Mouse (Mus musculus) embryo, embryonic 11.5 days (tissue): Measurements from ENCODE around the gene F2.
"Not testable (repeated sequence)": the region's sequence is repeated elsewhere in the genome, so short reads cannot be mapped to it uniquely, and the experiment has no call there.

Experiments used
- DNase-seq: peaks from one replicate; pipeline ENCODE4 v3.0.0-alpha.2; 2012; ENCODE audit warnings: low read depth, low spot score

Gene F2

GRCm38 (mm10) chr2:91646733-91647132, 10.5 kb upstream of the F2 start:
- peak; percentile 46 for DNase-seq

GRCm38 (mm10) chr2:91645811-91646210, 9.6 kb upstream of the F2 start:
- DNase-seq, result no peak

- DNase-seq, result no peak
Observed at GRCm38 (mm10) chr2:91645354-91645753, 9.1 kb upstream of the F2 start.

GRCm38 (mm10) chr2:91644021-91644420, 7.8 kb upstream of the F2 start:
- no peak for DNase-seq

- no peak for DNase-seq
Observed at GRCm38 (mm10) chr2:91642825-91643415, 6.7 kb upstream of the F2 start.

- DNase-seq, result no peak
Observed at GRCm38 (mm10) chr2:91638931-91639330, 2.7 kb upstream of the F2 start.

GRCm38 (mm10) chr2:91636727-91637338, 619 bp upstream of the F2 start:
- DNase-seq, result no peak

- DNase-seq, result no peak
Observed at GRCm38 (mm10) chr2:91635486-91635885, 728 bp downstream of the F2 start.

- no peak for DNase-seq
Observed at GRCm38 (mm10) chr2:91634841-91635240, 1.4 kb downstream of the F2 start.

GRCm38 (mm10) chr2:91633334-91633977, 2.8 kb downstream of the F2 start:
- DNase-seq, result no peak

- no peak for DNase-seq
Observed at GRCm38 (mm10) chr2:91632316-91632715, 3.9 kb downstream of the F2 start.

GRCm38 (mm10) chr2:91631826-91632225, 4.4 kb downstream of the F2 start:
- DNase-seq, result no peak

- DNase-seq, result no peak
Observed at GRCm38 (mm10) chr2:91630384-91630783, 5.8 kb downstream of the F2 start.

GRCm38 (mm10) chr2:91629682-91630081, 6.5 kb downstream of the F2 start:
- DNase-seq, result no peak

GRCm38 (mm10) chr2:91628171-91628570, 8.0 kb downstream of the F2 start:
- no peak for DNase-seq

- DNase-seq, result no peak
Observed at GRCm38 (mm10) chr2:91627486-91627885, 8.7 kb downstream of the F2 start.

GRCm38 (mm10) chr2:91623366-91623765, 12.8 kb downstream of the F2 start:
- DNase-seq, result not testable (repeated sequence)

- DNase-seq, result no peak
Observed at GRCm38 (mm10) chr2:91622356-91622755, 13.9 kb downstream of the F2 start.

- DNase-seq, result not testable (repeated sequence)
Observed at GRCm38 (mm10) chr2:91609370-91609769, 26.8 kb downstream of the F2 start.

GRCm38 (mm10) chr2:91602389-91602788, 33.8 kb downstream of the F2 start:
- DNase-seq, result no peak

GRCm38 (mm10) chr2:91600475-91600874, 35.7 kb downstream of the F2 start:
- no peak for DNase-seq

- DNase-seq, result no peak
Observed at GRCm38 (mm10) chr2:91586242-91586641, 50.0 kb downstream of the F2 start.

GRCm38 (mm10) chr2:91580894-91581293, 55.3 kb downstream of the F2 start:
- DNase-seq, result no peak
